Mouse (Mus musculus) adrenal gland, postnatal 10 days (tissue): ENCODE results near the gene Ctse. TPM values are rescaled to one million over a fixed set of nuclear protein-coding genes. Genes with fewer than 3 reads are reported as not detected.
A peak's percentile ranks its signal among the peaks of the same experiment; 100 is the strongest.

Experiments used
- DNase-seq: peaks from one replicate; pipeline ENCODE4 v3.0.0; 2021; ENCODE audit warnings: mixed read lengths
- long read RNA-seq, 2 experiments: library from polyadenylated mRNA; stranded (forward); transcript quantifications; one replicate each; pipeline ENCODE4 v2.0.0; 2021
- total RNA-seq, 2 experiments: library from RNA; stranded (reverse); gene quantifications; 2 replicates each; pipeline ENCODE4 v1.2.3; 2021

Gene Ctse
- total RNA-seq = 10 to 100 TPM in 1 of 2 experiments, 1 to 10 TPM in 1; 9.9 to 21.1 TPM
- long read RNA-seq, experiment 1, transcript Ctse-201 (10 exons, 2,126 nt) = major isoform, 7 of 14 reads
- long read RNA-seq, experiment 1, partial matches to known transcripts = 6 of 14 reads
- long read RNA-seq, experiment 1, other reads (novel, unspliced or antisense) = 1 of 14 reads
- long read RNA-seq, experiment 2, partial matches to known transcripts = 2 of 5 reads
- long read RNA-seq, experiment 2, other reads (novel, unspliced or antisense) = 1 of 5 reads

DNA sequence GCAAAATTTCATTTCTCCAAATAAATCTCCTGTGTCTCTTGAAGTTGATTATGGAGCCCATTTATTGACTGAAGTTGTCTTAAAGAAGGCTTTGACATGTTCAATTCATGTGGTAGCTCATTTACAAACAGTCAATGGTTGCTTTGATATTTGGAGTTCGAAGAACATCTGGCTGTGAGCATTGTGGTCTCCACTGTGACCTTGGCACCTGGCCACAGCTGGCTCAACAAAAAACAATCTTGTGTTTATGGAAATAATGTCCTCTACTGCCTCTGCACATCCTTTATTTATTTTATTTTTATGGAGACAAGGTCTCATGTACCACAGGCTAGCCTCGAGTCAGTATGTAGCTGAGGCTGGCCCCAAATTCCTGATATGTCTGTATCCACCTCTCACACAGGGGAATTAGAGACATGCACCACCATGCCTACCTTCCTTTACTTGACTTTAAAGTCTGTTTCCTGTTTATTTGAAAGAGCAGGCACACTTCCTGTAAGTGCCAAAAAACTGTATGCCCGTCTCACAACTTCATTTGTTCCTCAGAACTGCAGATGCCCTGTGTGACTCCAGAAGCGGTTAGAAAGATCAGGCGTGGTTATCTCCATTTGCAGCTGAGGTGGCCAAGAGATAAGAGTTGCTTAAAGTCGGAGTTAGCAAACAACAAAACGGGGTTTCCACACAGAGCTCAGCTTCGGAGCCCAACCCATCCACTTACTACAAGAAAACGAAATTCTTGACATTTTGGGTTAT is at the start of gene Ctse:
Gene Ctse (plus strand): TSS at position 516 of the 750 bp plus-strand sequence.
- no peak for DNase-seq

DNA sequence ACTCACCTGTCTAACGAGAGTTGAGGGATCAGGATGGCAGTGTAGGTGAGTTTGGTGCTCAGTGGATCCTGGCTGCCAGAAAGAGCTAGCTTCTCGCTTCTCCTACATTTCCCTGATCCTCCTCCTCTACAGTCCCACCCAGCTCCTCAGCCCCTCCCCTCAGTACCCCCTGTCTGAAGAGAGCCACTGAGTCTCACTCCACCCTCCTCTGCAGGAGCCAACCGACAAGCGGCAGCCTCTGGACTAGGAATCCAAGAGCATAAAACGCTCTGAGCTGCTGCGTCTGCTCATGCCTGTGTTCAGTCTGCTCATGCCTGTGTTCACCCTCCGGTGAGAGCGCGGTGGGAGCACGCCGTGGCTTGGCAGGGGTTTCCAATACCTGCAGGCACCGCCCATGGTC is 39.2 kb upstream of the Ctse start, which contains the start of gene Avpr1b:
Gene Avpr1b (plus strand): TSS at position 335 of the 400 bp plus-strand sequence.
- no peak for DNase-seq

DNA sequence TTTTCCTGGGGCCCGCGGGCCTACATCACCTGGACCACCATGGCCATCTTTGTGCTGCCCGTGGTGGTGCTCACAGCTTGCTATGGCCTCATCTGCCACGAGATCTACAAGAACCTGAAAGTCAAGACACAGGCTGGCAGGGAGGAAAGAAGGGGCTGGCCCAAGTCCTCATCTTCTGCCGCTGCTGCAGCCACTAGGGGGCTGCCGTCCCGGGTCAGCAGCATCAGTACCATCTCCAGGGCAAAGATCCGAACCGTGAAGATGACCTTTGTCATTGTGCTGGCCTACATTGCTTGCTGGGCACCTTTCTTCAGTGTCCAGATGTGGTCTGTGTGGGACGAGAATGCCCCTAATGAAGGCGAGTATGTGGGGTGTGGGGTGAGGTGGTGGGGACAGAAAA is 37.8 kb upstream of the Ctse start:
- no peak for DNase-seq

DNA sequence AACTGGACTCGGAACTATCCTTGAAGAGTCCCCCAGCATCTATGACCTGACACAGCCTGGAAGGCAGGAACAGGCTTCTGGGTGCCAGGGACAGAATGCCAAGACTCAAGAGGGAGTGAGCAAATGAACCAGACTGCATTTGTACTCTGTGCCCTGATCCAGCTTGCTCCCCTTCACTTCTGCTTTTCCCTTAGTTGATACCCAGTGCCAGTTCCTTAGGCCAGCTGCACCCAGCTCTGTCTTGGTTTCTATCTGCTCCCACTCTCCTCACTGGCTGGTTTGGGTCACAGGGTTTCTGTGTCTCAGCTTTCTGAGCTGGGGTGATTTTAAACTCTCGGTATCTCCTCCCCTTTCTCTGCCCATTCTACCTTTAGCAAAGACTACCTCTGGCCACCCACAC is 31.4 kb upstream of the Ctse start:
- DNase-seq = no peak

DNA sequence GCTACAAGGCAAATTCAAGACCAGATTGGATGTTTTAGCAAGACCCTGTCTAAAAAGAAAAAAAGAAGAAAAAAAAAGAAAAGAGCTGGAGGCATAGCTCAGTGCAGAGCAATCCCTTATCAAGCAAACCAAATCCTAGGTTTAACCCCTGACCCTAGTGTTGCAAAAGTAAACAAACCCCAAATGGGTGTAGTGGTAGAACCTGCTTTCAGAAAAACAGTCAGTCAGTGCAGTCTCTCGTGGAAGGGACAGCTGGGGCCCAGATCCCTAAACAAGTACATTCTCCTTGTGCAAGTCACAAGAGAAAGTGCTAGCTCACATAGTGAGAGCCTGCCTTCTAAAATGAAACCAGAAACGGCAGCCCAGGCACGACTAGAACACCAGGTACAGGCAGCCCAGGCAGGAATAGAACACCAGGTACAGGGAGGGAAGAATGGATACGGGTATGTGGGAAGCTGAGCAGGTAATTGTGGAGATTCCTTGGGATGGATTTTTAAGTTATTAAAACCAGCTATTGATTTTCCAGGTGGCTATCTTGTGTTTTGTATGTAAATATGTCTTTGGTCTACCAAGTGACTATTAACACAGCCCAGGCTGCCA is 25.4 kb upstream of the Ctse start:
- DNase-seq = no peak

DNA sequence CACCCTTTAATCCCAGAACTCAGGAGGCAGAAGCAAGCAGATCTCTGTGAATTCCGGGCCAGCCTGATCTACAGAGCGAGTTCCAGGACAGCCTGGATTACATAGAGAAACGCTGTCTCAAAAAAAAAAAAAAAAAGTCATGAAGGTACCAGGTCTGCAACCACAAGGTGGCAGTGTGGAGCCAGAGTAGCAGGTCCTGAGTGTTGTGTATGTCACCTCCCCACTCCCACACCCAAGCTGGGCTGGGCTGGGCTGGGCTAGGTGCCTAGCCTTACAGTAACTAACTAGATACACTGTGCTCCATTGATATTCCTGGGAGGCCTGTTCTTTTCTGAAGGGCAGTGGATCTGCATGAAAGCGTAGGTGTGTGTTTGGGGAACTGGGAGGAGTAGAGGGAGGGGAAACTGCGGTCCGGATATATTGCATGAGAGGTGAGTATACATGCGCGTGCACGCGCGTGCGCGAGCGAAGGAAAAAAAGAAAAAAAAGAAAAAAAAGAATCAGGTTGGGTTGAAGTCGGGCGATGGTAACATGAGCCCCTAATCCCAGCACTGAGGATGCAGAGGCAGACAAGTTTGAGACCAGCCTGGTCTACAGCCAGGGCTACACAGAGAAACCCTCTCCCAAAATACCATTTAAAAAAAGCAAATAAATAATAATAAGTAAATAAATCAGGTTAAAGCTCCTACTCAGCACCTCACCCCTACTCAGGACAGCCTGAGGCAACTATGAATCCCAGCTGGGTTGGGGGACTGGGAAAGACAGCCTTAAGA is 24.6 kb upstream of the Ctse start:
- DNase-seq = peak; percentile 83

DNA sequence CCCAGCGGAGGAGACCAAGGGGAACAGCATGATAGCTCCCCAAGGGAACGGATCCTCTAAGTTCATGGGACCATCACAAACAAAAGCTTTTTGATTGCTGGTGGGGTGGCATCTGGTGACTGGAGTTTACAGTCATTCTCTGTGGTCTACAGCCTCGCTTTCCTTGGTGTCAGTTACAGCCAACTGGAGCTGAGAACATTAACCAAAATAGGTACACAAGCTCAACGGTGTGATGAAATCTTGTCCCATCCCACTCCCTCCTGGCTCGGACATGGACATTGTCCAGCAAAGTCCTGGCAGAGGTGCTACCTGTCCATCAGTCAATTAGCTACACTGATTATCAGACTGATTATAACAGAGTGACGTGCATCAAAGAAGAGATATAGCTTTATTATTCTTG is 23.5 kb upstream of the Ctse start:
- no peak for DNase-seq

DNA sequence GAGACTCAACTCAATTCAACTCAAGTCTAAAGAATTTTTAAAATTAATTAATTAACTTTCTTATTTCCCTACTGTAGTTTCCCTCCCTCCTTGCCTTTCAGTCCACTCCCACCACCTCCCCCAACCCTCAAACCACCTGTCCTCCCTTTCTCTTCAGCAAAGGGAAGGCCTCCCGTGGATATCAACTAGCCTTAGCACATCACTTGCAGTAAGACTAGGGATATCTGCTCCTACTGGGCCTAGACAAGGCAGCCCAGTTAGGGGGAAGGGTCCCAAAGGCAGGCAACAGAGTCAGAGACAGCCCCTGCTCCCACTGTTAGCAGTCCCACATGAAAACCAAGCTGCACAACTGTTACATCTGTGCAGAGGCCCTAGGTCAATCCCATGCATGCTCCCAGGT is 22.0 kb upstream of the Ctse start:
- DNase-seq = no peak

DNA sequence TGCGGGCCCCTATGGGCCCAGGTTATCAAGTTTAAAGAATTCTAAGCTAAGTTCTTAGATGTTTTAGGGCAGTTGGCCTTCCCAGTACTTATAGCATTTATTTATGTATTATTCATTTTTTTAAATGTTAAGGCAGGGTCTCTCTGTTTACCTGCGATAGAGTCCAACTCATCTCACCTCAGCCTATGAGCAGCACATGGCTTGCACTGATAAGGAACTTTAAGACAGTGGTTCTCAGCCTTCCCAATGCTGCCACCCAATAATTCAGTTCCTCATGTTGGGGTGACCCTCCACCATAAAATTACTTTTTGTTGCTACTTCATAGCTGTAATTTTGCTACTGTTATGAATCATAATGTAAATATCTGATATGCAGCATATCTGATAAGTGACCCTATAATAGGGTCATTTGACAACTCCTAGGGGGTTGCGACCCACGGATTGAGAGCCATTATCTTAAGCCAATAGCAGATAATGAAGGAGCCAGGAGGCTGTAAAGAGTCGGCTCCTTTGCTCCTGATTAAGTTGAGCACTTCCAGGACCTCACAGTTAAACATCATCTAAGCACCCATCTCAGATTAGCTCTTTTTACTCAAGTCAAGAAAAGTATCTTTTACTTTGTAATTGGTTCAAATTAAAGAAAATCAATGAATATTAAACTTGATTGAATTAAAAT is 21.4 kb upstream of the Ctse start:
- no peak for DNase-seq

DNA sequence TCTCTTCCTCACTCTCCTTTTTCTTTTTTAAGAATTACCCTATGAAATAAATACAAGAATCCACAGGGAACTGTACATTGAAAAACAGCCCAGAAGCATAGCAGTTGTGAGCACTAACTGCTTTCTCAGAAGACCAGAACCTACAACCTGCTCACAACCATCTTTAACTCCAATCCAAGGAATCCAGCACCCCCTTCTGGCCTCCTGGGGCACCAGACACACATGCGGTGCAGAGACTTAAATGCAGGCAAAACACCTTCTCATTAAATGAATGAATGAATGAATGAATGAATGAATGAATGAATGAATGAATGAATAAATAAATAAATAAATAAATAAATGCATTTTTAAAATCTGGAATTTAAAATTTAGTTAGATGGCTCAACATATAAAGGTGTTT is 19.5 kb upstream of the Ctse start:
- no peak for DNase-seq

DNA sequence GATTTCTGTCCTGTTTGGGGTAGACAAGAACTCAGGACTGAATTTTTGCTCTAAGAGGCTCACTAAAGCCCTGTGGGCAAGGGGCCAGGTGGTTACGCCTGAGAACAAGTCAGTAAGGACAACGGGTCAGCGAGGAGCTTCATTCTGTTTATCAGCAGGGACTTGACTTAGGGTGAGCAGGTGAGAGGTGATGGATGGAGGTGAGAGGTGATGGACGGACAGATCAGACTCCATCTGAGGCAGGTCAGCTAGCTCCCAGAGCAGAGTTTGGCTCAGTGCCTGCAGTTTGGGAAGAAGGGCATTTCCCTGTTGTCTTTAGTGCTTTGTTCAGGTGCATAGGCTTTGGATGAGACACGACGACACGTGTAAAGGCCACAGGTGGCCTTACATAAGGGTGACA is 18.8 kb upstream of the Ctse start:
- DNase-seq = no peak

DNA sequence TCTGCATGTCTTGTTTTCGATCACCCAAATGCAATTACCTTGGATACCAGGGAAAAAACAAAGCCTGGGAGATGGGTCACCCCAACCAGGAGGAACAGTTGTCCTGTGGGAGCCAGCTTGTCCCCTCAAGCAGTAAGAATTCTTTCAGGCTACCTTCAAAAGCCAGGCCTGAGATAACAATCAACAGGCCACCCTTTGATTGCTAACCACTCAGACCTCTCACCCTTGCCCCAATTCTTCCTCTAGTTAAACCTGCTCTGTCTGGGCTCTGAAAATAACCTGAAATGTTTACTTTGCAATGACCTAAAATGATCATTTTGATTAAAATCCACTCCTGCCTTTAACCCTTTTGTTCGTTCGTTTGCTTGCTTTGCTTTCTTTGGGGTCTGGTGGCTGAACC is 14.5 kb upstream of the Ctse start:
- DNase-seq = no peak

DNA sequence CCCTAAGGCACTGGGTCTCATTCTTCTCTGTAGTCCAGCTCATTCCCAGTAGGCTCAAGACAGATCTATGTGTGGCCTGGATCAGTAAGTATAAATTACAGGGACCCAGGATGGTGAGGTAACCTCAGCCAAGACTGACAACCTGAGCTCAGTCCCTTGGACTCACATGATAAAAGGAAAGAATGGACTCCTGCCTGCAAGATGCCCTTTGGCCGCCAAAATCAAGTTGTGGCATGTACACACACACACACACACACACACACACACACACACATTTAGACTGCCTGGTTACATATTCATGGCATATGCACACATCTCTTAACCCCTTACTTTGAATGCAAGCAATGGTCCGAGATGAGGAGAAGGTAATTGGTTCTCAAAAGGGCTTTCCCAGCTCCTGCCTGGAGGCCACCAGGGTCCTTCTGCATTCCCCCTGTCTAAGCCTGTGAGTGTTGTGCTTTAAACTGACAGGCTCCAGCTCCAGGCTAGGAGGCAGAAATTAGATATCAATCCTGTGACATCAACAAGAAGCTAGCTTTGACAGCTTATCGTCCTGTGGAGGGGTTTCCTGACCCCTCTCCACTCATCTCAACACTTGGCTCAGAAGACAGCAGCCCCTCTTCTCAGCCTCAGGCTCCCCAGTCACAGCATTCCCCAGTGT is 13.8 kb upstream of the Ctse start:
- no peak for DNase-seq

DNA sequence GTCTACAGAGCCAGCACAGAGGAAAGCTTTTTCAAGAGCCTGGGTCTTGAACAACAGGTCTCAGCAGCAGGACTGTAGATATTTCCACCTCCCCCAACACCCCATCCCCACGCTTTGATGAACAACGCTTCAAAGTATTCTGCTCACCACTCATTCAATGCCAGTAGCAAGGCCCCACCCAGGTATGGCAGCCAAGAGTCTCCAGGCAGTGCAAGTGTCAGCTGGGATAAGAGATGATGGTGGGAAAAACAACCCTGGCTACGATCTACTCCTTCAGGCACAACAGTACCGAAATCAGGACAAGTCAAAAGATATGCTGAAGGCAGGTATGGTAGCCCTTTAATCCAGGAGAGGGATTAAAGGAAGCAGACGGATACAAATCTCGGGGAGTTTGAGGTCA is 11.9 kb upstream of the Ctse start:
- no peak for DNase-seq

DNA sequence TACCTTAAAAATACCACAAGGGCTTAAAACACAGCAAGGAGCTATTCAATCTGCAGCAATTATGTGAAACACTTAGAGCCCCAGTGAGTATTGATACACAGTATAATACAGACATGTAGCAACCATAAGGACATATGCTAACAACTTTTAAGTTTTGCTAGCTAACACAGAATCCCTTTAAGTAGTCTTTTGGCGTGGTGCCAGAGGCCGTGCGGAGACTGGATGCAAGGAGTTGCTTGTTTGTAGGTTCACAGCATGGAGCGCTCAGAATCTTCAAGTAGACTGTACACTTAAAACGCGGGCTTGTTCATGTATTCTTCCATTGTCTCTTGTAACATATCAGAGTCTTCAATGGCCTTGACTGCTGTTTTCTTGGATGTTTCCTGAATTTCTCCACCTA is 5.9 kb upstream of the Ctse start:
- DNase-seq = peak; percentile 38

DNA sequence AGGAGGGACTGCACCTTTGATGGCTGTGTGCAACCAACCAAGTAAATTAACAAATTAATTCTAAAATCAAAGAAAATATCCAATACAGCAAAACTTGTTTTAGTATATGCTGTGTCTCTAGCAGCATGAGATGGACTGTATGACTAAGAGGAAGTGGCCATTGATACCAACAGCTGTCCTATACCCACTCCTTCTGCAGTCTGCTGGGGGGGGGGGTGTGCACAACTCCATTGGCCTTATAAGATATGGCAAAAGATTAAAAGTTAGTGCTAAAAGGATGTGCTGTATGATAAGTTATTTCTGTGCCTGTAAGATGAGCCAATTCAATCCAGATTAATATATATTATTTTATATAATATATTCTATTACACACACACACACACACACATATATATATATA is 3.6 kb upstream of the Ctse start:
- DNase-seq = no peak

DNA sequence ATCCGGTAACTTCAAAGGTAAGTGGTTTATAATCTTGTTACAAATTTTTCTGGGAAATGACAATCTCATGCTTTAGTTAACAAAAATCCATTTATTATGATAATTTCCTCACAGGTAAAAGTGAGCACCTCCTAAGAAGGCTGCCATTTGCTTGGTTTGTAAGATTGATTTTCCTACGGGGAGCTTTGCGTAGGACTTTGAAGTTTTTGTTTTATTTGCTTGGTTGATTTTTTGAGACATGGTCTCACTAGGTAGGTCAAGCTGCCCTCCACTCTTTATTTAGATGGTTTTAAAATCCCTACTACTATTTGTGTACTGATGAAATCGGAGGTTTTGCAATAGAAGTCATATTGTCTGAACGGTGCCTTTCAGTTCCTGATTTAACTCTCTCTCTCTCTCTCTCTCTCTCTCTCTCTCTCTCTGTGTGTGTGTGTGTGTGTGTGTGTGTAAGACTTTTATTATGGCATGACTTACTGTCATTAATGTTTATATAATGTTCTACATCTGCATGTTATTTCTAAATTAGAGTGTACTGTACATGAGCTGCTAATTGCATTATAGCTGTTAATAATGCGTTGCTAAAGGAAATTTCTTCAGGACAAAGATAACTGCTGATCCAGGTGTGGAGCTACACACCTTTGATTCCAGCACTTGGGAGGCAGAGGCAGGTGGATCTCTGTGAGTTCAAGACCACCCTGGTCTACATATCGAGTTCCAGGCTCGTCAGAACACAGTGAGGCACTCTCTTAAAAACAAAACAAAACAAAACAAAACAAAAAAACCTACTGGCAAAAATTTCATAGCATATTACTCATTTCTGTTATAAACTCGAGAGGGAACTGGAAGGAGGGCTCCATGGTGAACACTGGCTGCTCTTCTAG is 675 bp downstream of the Ctse start:
- no peak for DNase-seq

DNA sequence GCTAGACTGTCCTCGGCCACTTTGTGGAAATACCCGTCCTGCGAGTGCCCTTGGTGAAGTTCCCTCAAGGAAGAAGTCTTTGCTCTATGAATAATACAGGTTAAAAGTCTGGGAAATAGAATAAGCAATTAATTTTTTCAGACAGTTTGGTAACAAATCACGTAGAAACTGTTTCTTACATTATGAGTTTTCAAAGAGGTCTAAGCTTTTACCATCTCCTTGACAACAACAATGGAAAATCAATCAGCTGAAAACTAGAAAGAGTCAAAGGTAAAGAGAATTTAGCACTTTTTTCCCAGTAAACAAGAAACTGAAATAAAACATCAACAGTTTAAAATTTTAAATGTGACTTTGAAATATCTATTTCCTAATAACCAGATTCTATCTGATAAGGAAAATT is 2.0 kb downstream of the Ctse start:
- no peak for DNase-seq

DNA sequence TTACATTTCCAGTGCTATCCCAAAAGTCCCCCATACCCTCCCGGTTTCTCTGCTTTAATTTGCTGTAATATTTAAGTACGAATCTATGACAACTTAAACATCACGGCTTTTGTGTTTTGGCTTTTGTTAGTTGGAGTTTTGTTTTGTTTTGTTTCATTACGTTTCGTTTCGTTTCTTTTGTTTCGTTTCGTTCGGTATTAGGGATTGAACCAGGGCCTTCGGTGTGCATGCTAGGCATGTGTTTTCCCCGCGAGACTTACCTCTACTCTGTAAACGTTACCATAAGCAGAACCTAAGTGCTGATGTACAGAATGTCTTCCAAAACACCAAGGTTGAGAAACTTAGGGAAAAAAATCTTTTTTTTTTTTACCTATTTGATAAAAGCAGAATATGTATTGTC is 3.5 kb downstream of the Ctse start:
- DNase-seq = no peak

DNA sequence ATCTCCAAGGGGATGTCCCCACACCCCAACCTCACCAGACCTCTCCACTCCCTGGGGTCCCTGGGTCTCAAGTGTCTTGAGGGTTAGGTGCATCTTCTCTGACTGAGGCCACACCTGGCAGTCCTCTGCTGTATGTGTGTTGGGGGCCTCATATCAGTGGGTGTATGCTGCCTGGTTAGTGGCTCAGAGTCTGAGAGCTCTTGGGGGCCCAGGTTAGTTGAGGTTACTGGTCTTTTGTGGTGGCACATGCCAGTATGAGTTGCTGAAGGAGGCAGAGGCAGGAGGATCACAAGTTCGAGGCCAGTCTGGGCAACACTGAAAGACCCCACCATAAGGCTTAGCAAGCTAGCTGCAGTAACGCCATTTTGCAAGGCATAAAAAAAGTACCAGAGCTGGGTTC is 4.1 kb downstream of the Ctse start:
- no peak for DNase-seq
